Mouse (Mus musculus): ENCODE measurements around the gene Lsamp.

DNA sequence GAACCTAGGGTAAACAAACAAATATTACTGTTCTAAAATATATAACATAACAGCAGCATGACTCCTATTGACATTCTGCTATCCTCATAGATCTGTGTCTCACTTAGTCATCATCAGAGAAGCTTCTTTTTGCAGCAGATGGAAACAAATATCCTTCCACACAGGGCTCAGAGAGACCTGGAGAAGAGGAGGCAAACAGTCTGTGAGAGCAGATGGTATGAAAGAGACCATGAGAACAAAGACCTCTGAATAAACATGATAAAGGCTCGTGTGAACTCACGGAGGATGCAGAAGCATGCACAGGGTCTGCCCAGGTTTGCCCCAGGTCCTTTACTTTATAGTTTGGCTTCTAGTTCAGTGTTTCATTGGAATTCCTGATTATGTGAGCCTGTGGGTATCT is 24.6 kb downstream of the Lsamp start:
- TF ChIP-seq POLR2A (IDR thresholded peaks at IDR 0.05; ENCODE audit: insufficient read length, low read depth) (no peak), USF1 (IDR thresholded peaks at IDR 0.05; ENCODE audit: low read depth) (no peak), MAX (IDR thresholded peaks at IDR 0.05; ENCODE audit: low read depth) (no peak), POLR2AphosphoS2 (IDR thresholded peaks at IDR 0.05; ENCODE audit: insufficient read length, low read depth) (no peak), MYOD1 (IDR thresholded peaks at IDR 0.05; ENCODE audit: control insufficient read depth in 1 of 3, insufficient read length in 2 of 3, low read depth in 2 of 3) (no peak), REST (IDR thresholded peaks at IDR 0.05; ENCODE audit: insufficient read depth, insufficient read length) (no peak), TCF3 (IDR thresholded peaks at IDR 0.05; ENCODE audit: insufficient read length, low read depth) (no peak), E2F4 (IDR thresholded peaks at IDR 0.05; ENCODE audit: insufficient read depth) (no peak)
